Mouse (Mus musculus): Measurements from ENCODE around the gene Rrp7a.

DNA sequence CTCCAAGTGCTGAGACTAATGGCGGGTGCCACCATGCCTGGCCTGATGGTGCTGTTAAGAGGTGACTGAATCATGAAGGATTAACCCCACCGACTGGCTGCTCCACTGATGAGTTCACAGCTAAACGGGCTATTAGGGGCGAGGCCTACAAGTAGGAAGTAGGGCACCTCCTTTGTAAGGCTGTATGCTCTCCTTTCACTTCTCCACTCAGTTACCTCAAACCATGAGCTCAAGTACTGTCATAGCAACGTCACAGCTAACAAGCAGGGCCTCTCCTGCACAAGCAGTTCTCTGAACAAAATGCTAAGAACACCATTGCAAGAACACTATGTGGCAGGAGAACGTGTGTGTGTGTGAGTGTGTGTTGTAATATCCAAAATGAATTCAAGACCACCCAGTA is 22.9 kb upstream of the Rrp7a start:
- TF ChIP-seq POLR2A (IDR thresholded peaks at IDR 0.05; ENCODE audit: borderline replicate concordance, control insufficient read depth, low read depth, low read length) (no peak), CTCF (IDR thresholded peaks at IDR 0.05; ENCODE audit: control insufficient read depth, insufficient read depth, low read length) (no peak)
